Comparison of ENCODE assay signal across 9 mouse cellular contexts in the genomic region with DNA sequence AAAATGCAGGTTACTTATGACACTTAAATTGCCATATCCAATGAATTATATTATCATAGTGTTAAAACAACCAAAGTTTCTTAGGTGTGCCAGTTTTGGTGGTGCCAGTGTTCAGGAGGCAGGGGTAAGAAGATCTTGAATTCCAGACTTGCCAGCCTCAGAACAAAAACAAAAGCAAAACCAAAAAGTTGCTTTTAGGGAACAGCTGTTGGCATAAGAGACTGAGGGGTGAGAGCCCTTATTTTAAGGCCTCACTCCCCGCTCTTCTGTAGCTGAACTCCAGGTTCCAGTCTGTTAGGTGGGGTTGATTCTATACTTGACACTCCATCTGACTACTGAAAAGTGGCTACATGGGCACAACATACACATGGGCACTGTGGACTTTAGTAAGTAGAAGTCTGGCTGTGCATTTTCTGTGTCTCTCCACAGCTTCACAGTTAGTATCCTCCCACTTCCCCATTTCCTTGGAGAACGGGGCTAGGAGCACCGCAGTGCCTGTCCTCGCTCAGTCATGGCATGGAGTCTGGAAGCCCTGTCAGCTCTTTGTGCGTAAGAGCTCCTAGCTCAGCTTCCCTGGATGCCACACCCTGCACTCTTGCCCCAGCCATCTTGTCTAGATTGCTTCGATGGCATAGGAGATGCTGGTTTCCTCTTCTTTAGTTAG.
DNase-seq lines count a peak whose midpoint lies in the region; ATAC-seq and TF ChIP-seq lines count a peak whose summit lies in the region.
"Had no signal": no experiment of that assay in that cellular context is flagged by ENCODE, and none has a peak within 500 bp of the region (broad histone marks: within the 10 kb centered on the region; RNA-seq: fewer than 3 reads in every experiment).

No protein-coding gene starts in this region.

- H3K36me3 ChIP-seq in megakaryocyte, embryonic 14.5 days (replicated peaks; ENCODE audit: low read length) = no peaks in the 10 kb centered on the region

- intact Hi-C loops in gastrocnemius, postnatal 14 days (cut with DNase I; ENCODE audit: low total_unique reads) = no loop called here

- ATAC-seq in frontal cortex, adult (ENCODE audit: low TSS enrichment) = peak; percentile 89
- peak; percentile 72; the same call in 1 of the 2 replicates for ATAC-seq in common myeloid progenitor, adult 5-6 weeks (replicated peaks; ENCODE audit: low read depth, poor library complexity, severe bottlenecking)

- TF ChIP-seq CTCF in layer of hippocampus, adult 2 months (conservative IDR thresholded peaks at IDR 0.05) = no peak

- DNase-seq in frontal cortex, postnatal 10 days (ENCODE audit: low spot score in 2 of 2) = no peak
- no peak for DNase-seq in layer of hippocampus, adult 2 months (ENCODE audit: low spot score in 2 of 2)
- DNase-seq in layer of hippocampus, postnatal 10 days (ENCODE audit: low spot score in 2 of 2) = no peak
- DNase-seq in urinary bladder, postnatal 36 days (ENCODE audit: low spot score in 2 of 2) = no peak
- DNase-seq in gastrocnemius, postnatal 14 days = no peak
- DNase-seq: kidney, adult 11 months had no signal

- no peak overlapping the region for H3K4me3 ChIP-seq in layer of hippocampus, adult 2 months
- peak overlapping the region; percentile 16 for H3K4me3 ChIP-seq in megakaryocyte, embryonic 14.5 days (replicated peaks)

- peaks cover 4% of the 10 kb centered on the region; the same call in 1 of the 2 replicates for H3K4me1 ChIP-seq in megakaryocyte, embryonic 14.5 days

- H3K9me3 ChIP-seq in megakaryocyte, embryonic 14.5 days = no peaks in the 10 kb centered on the region

- peaks cover 1% of the 10 kb centered on the region for H3K27me3 ChIP-seq in megakaryocyte, embryonic 14.5 days (replicated peaks)

- peak overlapping the region; percentile 28; the same call in 1 of the 2 replicates for H3K27ac ChIP-seq in layer of hippocampus, adult 2 months
